Mouse (Mus musculus) kidney, adult 2 months (tissue): ENCODE data around the gene Tas1r2. TPM values are rescaled to one million over a fixed set of nuclear protein-coding genes. Genes with fewer than 3 reads are reported as not detected.

ENCODE experiments used
- DNase-seq: peaks from one replicate; pipeline ENCODE4 v3.0.0; 2021
- H3K27ac ChIP-seq: fragments of 200-500 bp; 2 replicates; pipeline ENCODE4 v1.5.1; 2012; ENCODE audit warnings: low read depth, low read length, control low read depth, inconsistent platforms; ENCODE audit not compliant: insufficient read depth
- H3K27me3 ChIP-seq: fragments of 200-500 bp; replicated peaks from 2 replicates; pipeline ENCODE4 v1.6.1; 2012; ENCODE audit warnings: mild to moderate bottlenecking, moderate library complexity, low read length, inconsistent platforms; ENCODE audit not compliant: control insufficient read depth, insufficient read depth
- H3K36me3 ChIP-seq: fragments of 200-500 bp; 2 replicates; pipeline ENCODE4 v1.6.1; 2012; ENCODE audit warnings: mild to moderate bottlenecking, moderate library complexity, low read length, inconsistent platforms; ENCODE audit not compliant: control insufficient read depth, insufficient read depth
- H3K4me1 ChIP-seq: fragments of 200-500 bp; 2 replicates; pipeline ENCODE4 v1.6.1; 2011; ENCODE audit warnings: low read length; ENCODE audit not compliant: control insufficient read depth, insufficient read depth
- H3K4me3 ChIP-seq: fragments of 200-500 bp; 2 replicates; pipeline ENCODE4 v1.5.1; 2011; ENCODE audit warnings: mild to moderate bottlenecking, low read depth, low read length, control low read depth; ENCODE audit not compliant: insufficient read depth
- CTCF ChIP-seq: fragments of 200-500 bp; conservative IDR thresholded peaks from 2 replicates; pipeline ENCODE4 v1.5.1; 2011; ENCODE audit warnings: low read depth, mild to moderate bottlenecking, control low read depth, low read length, moderate library complexity, mixed read lengths; ENCODE audit not compliant: insufficient read depth, insufficient read length
- POLR2A ChIP-seq: fragments of 200-500 bp; IDR thresholded peaks from one replicate; pipeline ENCODE4 v1.6.1; 2011; ENCODE audit warnings: low read depth, low read length, control low read depth
- WGBS: fragments of 180-500 bp; shearing (Covaris S2); methylation state at CpG from one replicate; pipeline ENCODE4 v1.1.7; 2018; 5-methylcytosine and 5-hydroxymethylcytosine counted together
- polyA plus RNA-seq: library from polyadenylated mRNA; depleted of rRNA; stranded (reverse); fragments of >200 nt; gene quantifications from 2 replicates; pipeline ENCODE4 v1.2.3, GENCODE M21; 2012

The Tas1r2 gene
- polyA plus RNA-seq, 1 experiment = 0.14 TPM

DNA sequence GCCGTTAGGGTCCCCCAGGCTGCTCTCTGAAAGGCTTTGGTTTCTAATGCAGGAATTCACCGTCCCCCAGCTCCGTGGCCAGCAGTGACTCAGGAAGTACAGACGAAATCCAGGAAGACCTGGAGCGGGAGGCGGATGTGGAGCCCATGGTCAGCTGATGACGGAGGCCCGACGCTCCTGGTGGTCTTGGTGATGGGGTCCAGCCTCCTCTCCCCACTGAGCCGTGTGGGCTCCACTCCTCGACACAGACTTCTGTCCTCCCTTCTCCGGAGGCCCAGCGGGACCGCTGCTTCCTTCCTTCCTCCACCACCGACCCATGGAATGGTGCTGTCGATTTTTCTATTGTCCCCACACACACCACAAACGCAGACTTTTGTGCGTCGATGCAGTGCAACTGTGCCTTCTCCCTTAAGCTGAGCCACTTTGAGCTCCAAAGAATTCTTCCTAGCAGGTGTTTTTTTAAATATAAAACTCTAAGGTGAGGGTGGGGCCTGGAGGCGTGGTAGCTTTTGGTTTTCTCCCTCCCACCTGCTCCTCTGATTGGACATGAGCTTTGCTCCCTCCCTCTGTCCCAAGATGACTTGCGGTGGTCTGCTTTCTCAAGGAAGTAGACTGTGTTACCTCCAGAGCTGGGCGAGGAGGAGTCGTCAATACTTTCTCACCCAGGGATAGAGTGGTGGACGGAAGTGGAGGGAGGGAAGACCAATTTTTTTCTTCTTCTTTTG is 36.9 kb upstream of the Tas1r2 start:
- H3K4me1 ChIP-seq = peaks cover 5% of the 10 kb centered on the region; the same call in 1 of the 2 replicates
- no peaks in the 10 kb centered on the region for H3K27me3 ChIP-seq
- no peak for TF ChIP-seq POLR2A
- H3K4me3 ChIP-seq = peak overlapping the region; percentile 56
- WGBS = 12% methylated on average over 24 of the region's 24 CpGs
- peak overlapping the region; percentile 58 for H3K27ac ChIP-seq
- DNase-seq = peak; percentile 82
- no peaks in the 10 kb centered on the region for H3K36me3 ChIP-seq

DNA sequence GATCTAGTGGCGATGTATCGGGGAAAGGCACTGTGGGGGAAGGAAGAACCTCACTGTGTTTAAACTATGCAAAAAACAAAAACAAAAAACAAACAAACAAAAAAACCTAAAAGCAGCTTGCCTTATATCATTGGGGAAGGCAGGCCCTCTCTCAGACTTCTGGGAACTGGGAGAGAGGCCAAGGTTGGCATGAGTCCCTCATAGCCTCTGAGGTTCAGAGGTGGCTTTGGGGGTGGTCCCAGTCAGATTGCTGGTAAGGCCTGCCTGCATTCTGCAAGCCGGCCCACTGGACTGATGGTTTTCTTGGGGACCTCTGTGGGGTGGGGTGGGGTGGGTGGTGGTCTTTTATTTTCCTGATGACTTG is 36.4 kb upstream of the Tas1r2 start:
- H3K27ac ChIP-seq = peak overlapping the region; percentile 58
- 23% methylated on average over 3 of the region's 3 CpGs for WGBS
- no peaks in the 10 kb centered on the region for H3K27me3 ChIP-seq
- peak overlapping the region; percentile 29; the same call in 1 of the 2 replicates for H3K4me3 ChIP-seq
- TF ChIP-seq POLR2A (no peak), CTCF (no peak)
- no peak for DNase-seq
- peaks cover 4% of the 10 kb centered on the region; the same call in 1 of the 2 replicates for H3K4me1 ChIP-seq
- no peaks in the 10 kb centered on the region for H3K36me3 ChIP-seq

DNA sequence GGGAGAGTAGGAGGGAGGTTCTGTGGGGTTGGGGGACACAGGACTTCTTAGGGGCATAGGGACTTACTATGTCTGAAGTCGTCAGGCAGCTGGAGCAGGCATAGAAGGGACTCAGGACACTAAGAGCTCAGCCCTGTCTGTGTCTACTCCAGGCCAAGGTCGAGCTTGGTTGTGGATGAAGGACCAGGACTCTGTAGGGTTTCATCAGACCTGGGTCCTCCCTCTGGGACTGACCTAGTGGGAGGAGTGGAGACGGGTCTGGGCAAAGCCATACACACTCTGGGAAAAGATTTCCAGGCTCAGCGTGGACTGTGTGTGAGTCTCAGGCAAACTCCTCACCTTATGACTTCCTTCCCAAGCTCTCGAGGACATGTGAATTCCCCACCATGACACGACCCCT is 33.6 kb upstream of the Tas1r2 start:
- no peak for DNase-seq
- Histone ChIP-seq H3K27me3 (no peaks in the 10 kb centered on the region), H3K27ac (no peak overlapping the region), H3K36me3 (no peaks in the 10 kb centered on the region), H3K4me1 (peaks cover 4% of the 10 kb centered on the region; the same call in 1 of the 2 replicates), H3K4me3 (no peak overlapping the region)
- TF ChIP-seq CTCF (no peak), POLR2A (no peak)
- 74% methylated on average over 6 of the region's 6 CpGs for WGBS

- peak; percentile 98 for DNase-seq
- under 1% methylated on average over 37 of the region's 38 CpGs for WGBS
- H3K36me3 ChIP-seq = no peaks in the 10 kb centered on the region
Measured at GRCm38 (mm10) chr4:139622373-139623282, 30.7 kb upstream of the Tas1r2 start, which contains the start of gene Aldh4a1. Aldh4a1 (plus strand) TSS chr4:139622866.

DNA sequence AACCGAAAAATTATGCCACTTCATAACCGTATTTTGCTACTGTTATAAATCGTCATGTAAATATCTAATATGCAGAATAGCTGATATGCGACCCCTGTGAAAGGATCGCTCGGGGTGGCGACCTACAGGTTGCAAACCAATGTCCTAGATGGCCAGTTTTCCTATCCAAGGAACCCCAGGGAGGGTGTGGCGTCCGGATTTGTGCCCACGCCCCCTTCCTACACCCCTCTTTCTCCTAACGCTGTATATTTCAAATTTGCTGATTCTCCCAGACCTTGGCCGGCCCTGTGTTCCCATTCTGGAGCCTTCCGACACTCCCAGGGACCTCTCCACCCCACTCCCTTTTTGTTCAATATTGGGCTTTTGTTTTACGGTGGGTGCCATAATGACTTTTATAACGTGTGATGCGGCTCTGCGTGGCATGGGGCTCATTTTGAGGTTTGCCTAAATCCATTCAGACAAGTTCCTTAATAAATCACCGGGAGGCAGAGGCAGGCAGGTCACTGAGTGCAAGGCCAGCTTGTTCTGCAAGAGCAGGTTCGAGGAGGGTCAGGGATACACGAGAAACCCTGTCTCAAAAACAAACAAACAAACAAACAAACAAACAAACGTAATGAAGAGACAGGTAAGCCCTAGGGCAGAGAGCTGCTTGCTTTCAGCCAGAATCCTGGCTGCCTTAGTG is 29.8 kb upstream of the Tas1r2 start:
- H3K4me3 ChIP-seq = peak overlapping the region; percentile 94
- 9% methylated on average over 21 of the region's 21 CpGs for WGBS
- H3K36me3 ChIP-seq = no peaks in the 10 kb centered on the region
- H3K27ac ChIP-seq = peak overlapping the region; percentile 99
- peaks cover 17% of the 10 kb centered on the region for H3K4me1 ChIP-seq
- DNase-seq = peak; percentile 67
- TF ChIP-seq POLR2A (no peak), CTCF (no peak)
- no peaks in the 10 kb centered on the region for H3K27me3 ChIP-seq

More at GRCm38 (mm10) chr4:139622373-139623282, 30.7 kb upstream of the Tas1r2 start, which contains the start of gene Aldh4a1:
- peaks cover 11% of the 10 kb centered on the region; the same call in 1 of the 2 replicates for H3K4me1 ChIP-seq
- no peak for TF ChIP-seq CTCF
- TF ChIP-seq POLR2A = peak; percentile 96
- H3K27ac ChIP-seq = peak within 1 kb of the TSS; percentile 99
- H3K27me3 ChIP-seq = no peaks in the 10 kb centered on the region
- peak within 1 kb of the TSS; percentile 94 for H3K4me3 ChIP-seq

DNA sequence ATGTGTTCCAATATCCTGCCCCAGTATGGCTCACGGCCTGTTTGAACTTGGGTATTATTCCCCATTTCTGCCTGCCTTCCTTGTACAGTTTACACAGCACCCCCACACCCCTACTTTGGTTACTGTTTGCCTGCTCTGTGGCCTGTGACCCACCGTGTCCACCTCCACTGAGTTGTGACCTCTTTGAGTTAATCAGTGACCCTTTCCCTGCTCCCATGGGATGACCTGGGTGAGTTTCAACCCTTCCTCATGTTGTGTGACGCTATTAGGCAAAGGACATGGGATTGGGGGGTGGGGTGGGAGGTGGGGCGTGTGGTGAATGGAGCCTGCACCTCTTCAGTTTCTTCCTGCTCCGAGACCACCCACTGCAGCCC is 29.2 kb upstream of the Tas1r2 start:
- H3K4me1 ChIP-seq = peaks cover 17% of the 10 kb centered on the region
- H3K27me3 ChIP-seq = no peaks in the 10 kb centered on the region
- peak overlapping the region; percentile 99 for H3K27ac ChIP-seq
- peak overlapping the region; percentile 94 for H3K4me3 ChIP-seq
- TF ChIP-seq CTCF (no peak), POLR2A (no peak)
- DNase-seq = peak; percentile 93
- 36% methylated on average over 5 of the region's 5 CpGs for WGBS
- no peaks in the 10 kb centered on the region for H3K36me3 ChIP-seq

DNA sequence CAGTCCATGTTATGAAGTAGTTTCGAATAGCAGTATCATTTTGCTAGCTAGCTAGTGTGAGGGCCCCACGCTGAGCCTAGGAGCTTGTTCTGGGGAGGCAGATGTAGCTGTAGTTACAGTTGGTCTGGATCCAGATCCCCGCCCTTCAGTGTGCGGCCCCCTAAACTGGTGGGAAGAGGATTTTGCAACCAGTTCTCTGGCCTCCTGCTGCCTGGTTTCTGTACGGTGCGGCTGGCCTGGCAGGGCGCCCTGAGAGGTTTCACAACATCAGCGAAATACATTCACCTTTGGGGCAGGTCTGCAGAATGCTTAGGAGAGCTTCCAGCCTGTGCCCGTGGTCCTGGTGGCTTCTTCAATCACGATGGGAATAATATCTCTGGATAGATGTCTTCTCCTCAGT is 28.6 kb upstream of the Tas1r2 start:
- no peaks in the 10 kb centered on the region for H3K36me3 ChIP-seq
- peak; percentile 92 for DNase-seq
- peak overlapping the region; percentile 94 for H3K4me3 ChIP-seq

More for the DNA sequence above, 28.6 kb upstream of the Tas1r2 start:
- no peaks in the 10 kb centered on the region for H3K27me3 ChIP-seq
- TF ChIP-seq POLR2A = no peak
- TF ChIP-seq CTCF = no peak
- peaks cover 17% of the 10 kb centered on the region for H3K4me1 ChIP-seq
- WGBS = 29% methylated on average over 10 of the region's 10 CpGs
- H3K27ac ChIP-seq = peak overlapping the region; percentile 62
